Mouse (Mus musculus): ENCODE data around the gene Ccdc71. TPM values are rescaled to one million over a fixed set of nuclear protein-coding genes. Genes with fewer than 3 reads are reported as not detected.

The Ccdc71 gene
- polyA plus RNA-seq (2014; fragmentation: Nextera tagmentation; extraction: Ambion mirVana): 48.8 and 58.2 TPM in 2 replicates

DNA sequence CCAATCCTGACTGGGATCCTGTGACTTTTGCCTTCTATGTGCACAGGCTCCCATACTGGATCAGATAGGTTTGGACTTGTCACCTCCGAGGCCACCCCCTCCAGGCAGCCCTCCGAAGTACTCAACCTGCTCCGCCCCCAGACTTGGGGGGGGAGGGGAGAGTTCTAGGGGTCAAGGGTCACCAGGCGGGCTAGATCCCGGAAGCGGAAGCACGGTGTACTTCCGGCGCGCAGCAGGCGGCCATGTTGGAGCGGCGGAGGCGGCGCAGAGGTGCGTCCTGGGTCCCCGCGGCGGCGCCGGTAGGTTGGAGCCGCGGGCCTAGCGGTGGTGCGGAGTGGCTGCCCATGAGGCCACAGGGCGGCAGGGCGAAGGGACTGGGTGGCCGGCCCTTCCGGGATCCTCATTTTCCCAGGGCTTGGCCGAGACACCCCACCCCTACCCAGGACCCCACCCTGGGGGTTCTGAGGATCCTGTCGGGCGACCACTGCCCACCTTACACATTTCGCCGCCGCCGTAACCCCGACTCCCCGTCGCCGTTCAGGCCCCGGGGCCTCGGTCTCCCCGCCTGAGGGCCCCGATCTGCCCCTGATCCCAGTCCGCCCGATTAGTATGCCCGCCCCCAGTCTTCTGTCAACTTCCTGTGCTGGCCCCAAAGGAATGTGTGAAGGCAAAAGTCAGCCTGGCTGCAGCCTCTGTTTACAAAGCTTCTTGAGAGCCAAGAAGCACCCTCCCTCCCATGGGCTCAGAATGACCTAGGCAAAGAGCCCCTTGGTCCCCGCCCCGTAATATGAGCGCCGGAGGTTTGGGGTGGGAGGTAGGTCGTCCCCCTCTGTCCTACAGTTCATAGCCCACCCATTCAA is at the start of gene Ccdc71:
Gene Ccdc71, plus strand, starts transcription at position 209 of the 860 bp plus-strand sequence.
- Histone ChIP-seq H3K4me3 (replicated peaks; ENCODE audit: low read depth, low read length) (peak within 1 kb of the TSS; percentile 86), H3K9me3 (ENCODE audit: control insufficient read depth, low read length) (no peaks in the 10 kb centered on the region), H3K4me2 (ENCODE audit: low read length) (peak within 1 kb of the TSS; percentile 93), H3K27me3 (ENCODE audit: control insufficient read depth, insufficient read depth, low read length) (no peaks in the 10 kb centered on the region), H3K27ac (replicated peaks; ENCODE audit: low read depth, low read length) (peak within 1 kb of the TSS; percentile 79), H3K36me3 (ENCODE audit: control insufficient read depth, insufficient read depth, low read length) (peaks cover 27% of the 10 kb centered on the region), H3K4me1 (ENCODE audit: control insufficient read depth, insufficient read depth, low read length) (peaks cover 9% of the 10 kb centered on the region), H3K9ac (replicated peaks; ENCODE audit: low read length) (peak within 1 kb of the TSS; percentile 79)
- WGBS: under 1% methylated on average over 52 of the region's 52 CpGs
- peak; percentile 93 for DNase-seq
- ATAC-seq (ENCODE audit: low FRiP score, low TSS enrichment): peak; percentile 87

DNA sequence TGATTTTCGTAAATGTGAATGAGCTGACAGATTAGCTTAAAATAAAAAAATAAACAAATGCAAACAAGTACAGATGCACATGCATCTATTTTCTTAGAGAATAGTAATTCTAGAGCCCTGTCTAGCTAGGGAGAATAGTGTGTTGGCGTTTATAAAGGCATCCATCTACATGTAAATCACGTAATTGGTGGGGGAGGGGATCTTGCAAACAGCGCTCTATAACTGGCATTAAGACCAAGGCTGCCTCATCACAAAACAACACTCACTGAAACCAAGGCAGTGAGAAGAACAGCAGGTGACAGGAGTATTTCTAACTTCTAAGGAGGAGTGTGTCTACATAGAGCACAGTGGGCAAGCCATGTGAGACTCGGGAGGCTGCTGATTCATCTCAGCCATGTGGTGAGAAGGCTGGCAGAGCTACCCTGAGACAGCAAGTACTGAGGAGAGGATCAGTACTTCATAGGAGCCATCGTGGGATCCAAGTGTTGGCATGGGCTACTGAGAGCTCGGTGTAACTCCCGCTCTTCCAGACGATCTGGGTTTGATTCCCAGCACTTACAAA is 48.9 kb upstream of the Ccdc71 start:
- ATAC-seq (ENCODE audit: low FRiP score, low TSS enrichment) (no peak), DNase-seq (peak; percentile 24)
- H3K4me2 ChIP-seq (ENCODE audit: low read length): no peak overlapping the region

DNA sequence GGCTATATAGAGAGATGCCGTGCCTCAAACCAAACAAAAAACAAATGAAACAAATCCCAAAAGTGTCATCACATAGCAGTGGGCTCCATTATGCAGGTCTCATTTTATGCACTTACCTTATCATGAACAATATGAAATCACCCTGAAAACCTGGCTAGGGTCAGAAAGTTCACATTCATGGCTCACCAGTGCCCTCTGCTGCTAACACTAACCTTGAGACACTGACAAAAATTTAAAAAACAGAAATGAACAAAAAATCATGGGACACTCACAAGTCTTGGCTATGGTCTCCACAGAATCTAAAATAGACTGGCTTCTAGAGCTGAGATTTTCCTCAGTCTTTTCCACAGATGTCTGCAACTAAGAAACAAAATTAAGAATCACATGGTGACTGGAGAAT is 48.1 kb upstream of the Ccdc71 start:
- ATAC-seq (ENCODE audit: low FRiP score, low TSS enrichment) (no peak), DNase-seq (peak; percentile 38)
- H3K36me3 ChIP-seq (ENCODE audit: control insufficient read depth, insufficient read depth, low read length): no peaks in the 10 kb centered on the region
- no peak overlapping the region for H3K9ac ChIP-seq (replicated peaks; ENCODE audit: low read length)
- no peaks in the 10 kb centered on the region for H3K4me1 ChIP-seq (ENCODE audit: control insufficient read depth, insufficient read depth, low read length)
- H3K4me2 ChIP-seq (ENCODE audit: low read length): no peak overlapping the region
- H3K4me3 ChIP-seq (replicated peaks; ENCODE audit: low read depth, low read length): no peak overlapping the region
- no peaks in the 10 kb centered on the region for H3K27me3 ChIP-seq (ENCODE audit: control insufficient read depth, insufficient read depth, low read length)
- no peak overlapping the region for H3K27ac ChIP-seq (replicated peaks; ENCODE audit: low read depth, low read length)
- WGBS: 88% methylated on average over 1 of the region's 1 CpGs
- no peaks in the 10 kb centered on the region for H3K9me3 ChIP-seq (ENCODE audit: control insufficient read depth, low read length)

More for the DNA sequence above, 48.9 kb upstream of the Ccdc71 start:
- 83% methylated on average over 9 of the region's 9 CpGs for WGBS
- Histone ChIP-seq H3K4me1 (ENCODE audit: control insufficient read depth, insufficient read depth, low read length) (no peaks in the 10 kb centered on the region), H3K36me3 (ENCODE audit: control insufficient read depth, insufficient read depth, low read length) (no peaks in the 10 kb centered on the region), H3K27me3 (ENCODE audit: control insufficient read depth, insufficient read depth, low read length) (no peaks in the 10 kb centered on the region), H3K9me3 (ENCODE audit: control insufficient read depth, low read length) (no peaks in the 10 kb centered on the region), H3K9ac (replicated peaks; ENCODE audit: low read length) (no peak overlapping the region), H3K4me3 (replicated peaks; ENCODE audit: low read depth, low read length) (no peak overlapping the region), H3K27ac (replicated peaks; ENCODE audit: low read depth, low read length) (no peak overlapping the region)

DNA sequence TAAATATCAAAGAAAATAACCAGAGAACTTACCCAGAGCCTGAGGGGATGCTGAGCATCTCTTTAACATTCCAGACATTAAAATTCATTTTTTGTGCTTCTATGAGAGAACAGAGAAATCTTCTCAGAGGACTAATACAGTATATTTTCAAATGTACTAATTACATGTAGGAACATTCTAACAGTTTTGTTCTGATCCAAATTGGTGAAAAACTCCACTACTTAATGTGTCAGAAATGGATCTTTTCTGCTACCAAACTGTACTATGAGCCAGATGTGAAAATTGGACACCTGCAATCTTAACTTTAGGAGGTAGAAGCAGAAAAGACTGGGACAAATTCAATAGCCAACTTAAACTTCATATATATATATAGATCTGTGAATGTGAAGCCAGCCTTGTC is 31.9 kb upstream of the Ccdc71 start, which contains the start of gene Ccdc36:
Gene Ccdc36, minus strand, starts transcription at position 101 of the 400 bp plus-strand sequence.
- no peak within 1 kb of the TSS for H3K9ac ChIP-seq (replicated peaks; ENCODE audit: low read length)
- H3K27me3 ChIP-seq (ENCODE audit: control insufficient read depth, insufficient read depth, low read length): no peaks in the 10 kb centered on the region
- no peak for ATAC-seq (ENCODE audit: low FRiP score, low TSS enrichment)

DNA sequence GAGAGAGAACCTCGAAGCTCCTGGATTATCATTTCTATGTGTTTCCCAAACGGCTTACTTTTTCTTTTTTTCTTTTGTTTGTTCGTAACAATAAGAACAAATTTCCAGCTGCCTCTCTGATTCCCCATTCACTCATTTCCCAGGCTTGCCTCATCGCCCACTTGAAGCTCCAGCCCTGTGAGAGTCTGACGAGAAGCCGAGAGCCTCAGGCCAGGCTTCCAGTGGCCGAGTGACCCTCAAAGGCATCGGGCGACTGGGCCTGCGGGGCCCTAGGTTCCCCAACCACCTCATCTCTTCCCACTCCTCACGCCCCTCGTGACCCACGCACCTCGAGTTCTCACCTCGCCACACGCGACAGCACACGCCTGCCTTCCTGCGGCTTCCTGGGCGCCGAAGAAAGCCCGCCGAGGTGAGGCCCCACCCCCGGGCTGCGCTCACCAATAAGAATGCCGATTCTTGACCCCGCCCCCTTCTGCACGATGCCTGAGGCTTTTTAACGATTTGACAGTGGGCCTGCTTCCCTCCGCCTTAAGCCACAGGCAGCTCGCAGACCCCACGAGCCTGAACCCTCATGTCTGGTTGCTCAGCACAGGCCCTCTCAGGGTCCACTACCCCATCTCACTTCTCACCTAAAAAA is 28.8 kb upstream of the Ccdc71 start:
- H3K36me3 ChIP-seq (ENCODE audit: control insufficient read depth, insufficient read depth, low read length): no peaks in the 10 kb centered on the region
- peak; percentile 24; the same call in 1 of the 2 replicates for ATAC-seq (ENCODE audit: low FRiP score, low TSS enrichment)
- DNase-seq: peak; percentile 72
- H3K4me3 ChIP-seq (replicated peaks; ENCODE audit: low read depth, low read length): peak overlapping the region; percentile 20; the same call in 1 of the 2 replicates
- no peaks in the 10 kb centered on the region for H3K4me1 ChIP-seq (ENCODE audit: control insufficient read depth, insufficient read depth, low read length)
- no peak overlapping the region for H3K27ac ChIP-seq (replicated peaks; ENCODE audit: low read depth, low read length)
- H3K27me3 ChIP-seq (ENCODE audit: control insufficient read depth, insufficient read depth, low read length): no peaks in the 10 kb centered on the region
- H3K4me2 ChIP-seq (ENCODE audit: low read length): peak overlapping the region; percentile 46
- no peak overlapping the region; the same call in 1 of the 2 replicates for H3K9ac ChIP-seq (replicated peaks; ENCODE audit: low read length)
- no peaks in the 10 kb centered on the region for H3K9me3 ChIP-seq (ENCODE audit: control insufficient read depth, low read length)
- WGBS: 49% methylated on average over 32 of the region's 32 CpGs

More for the DNA sequence above, 31.9 kb upstream of the Ccdc71 start, which contains the start of gene Ccdc36:
- no peak within 1 kb of the TSS for H3K27ac ChIP-seq (replicated peaks; ENCODE audit: low read depth, low read length)
- no peak within 1 kb of the TSS for H3K4me3 ChIP-seq (replicated peaks; ENCODE audit: low read depth, low read length)
- DNase-seq: no peak
- no peaks in the 10 kb centered on the region for H3K36me3 ChIP-seq (ENCODE audit: control insufficient read depth, insufficient read depth, low read length)
- H3K9me3 ChIP-seq (ENCODE audit: control insufficient read depth, low read length): no peaks in the 10 kb centered on the region
- H3K4me2 ChIP-seq (ENCODE audit: low read length): no peak within 1 kb of the TSS
- no peaks in the 10 kb centered on the region for H3K4me1 ChIP-seq (ENCODE audit: control insufficient read depth, insufficient read depth, low read length)

DNA sequence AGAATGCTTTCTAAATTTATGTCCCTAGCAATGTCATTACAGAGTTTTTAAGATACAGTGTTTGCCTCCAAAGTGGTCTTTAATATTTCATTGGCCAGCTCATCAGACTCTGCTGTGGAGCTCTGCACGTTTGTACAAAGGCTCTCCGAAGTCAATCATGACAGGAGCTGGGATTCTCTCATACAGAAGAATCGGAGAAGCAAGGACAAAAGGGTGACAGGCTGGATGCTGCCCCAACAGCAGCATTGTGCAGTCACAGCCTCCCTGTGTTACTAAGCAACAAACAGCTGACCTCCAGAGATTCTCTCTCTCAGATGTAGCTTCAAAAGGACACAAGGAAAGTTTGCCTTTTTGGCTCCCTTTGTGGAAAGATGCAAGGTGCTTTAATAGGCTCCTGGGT is 24.1 kb upstream of the Ccdc71 start, which contains the start of gene BC048562:
Gene BC048562, plus strand, starts transcription at position 301 of the 400 bp plus-strand sequence.
- Histone ChIP-seq H3K36me3 (ENCODE audit: control insufficient read depth, insufficient read depth, low read length) (no peaks in the 10 kb centered on the region), H3K27me3 (ENCODE audit: control insufficient read depth, insufficient read depth, low read length) (no peaks in the 10 kb centered on the region), H3K4me1 (ENCODE audit: control insufficient read depth, insufficient read depth, low read length) (no peaks in the 10 kb centered on the region), H3K4me2 (ENCODE audit: low read length) (no peak within 1 kb of the TSS), H3K4me3 (replicated peaks; ENCODE audit: low read depth, low read length) (no peak within 1 kb of the TSS), H3K9ac (replicated peaks; ENCODE audit: low read length) (no peak within 1 kb of the TSS), H3K27ac (replicated peaks; ENCODE audit: low read depth, low read length) (peak within 1 kb of the TSS; percentile 32; the same call in 1 of the 2 replicates), H3K9me3 (ENCODE audit: control insufficient read depth, low read length) (no peaks in the 10 kb centered on the region)
- ATAC-seq (ENCODE audit: low FRiP score, low TSS enrichment): no peak
- DNase-seq: no peak
- WGBS: 12% methylated on average over 3 of the region's 3 CpGs

DNA sequence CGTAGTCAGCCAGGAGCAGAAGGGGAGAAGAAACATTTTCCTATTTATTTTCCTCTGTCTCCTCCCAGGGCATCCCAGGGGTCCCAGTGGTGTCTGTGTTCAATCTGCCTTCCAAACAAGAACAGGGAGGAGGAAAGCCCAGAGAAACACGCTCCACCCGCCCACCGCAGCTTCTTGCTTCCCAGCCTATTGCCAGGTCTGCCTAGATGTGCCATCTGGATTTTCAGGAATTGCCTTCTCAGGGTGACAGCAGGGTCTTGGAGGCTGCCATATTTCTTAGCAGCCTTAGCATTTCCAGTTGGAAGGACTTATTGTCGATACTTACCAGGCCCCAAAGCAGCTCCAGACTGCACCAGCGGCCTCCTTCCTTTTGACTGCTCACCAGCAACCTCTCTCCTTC is 21.2 kb upstream of the Ccdc71 start:
- no peak overlapping the region for H3K4me3 ChIP-seq (replicated peaks; ENCODE audit: low read depth, low read length)
- H3K9ac ChIP-seq (replicated peaks; ENCODE audit: low read length): no peak overlapping the region
- H3K4me1 ChIP-seq (ENCODE audit: control insufficient read depth, insufficient read depth, low read length): no peaks in the 10 kb centered on the region
- no peak overlapping the region for H3K27ac ChIP-seq (replicated peaks; ENCODE audit: low read depth, low read length)
- no peaks in the 10 kb centered on the region for H3K9me3 ChIP-seq (ENCODE audit: control insufficient read depth, low read length)
- H3K36me3 ChIP-seq (ENCODE audit: control insufficient read depth, insufficient read depth, low read length): no peaks in the 10 kb centered on the region
- H3K4me2 ChIP-seq (ENCODE audit: low read length): no peak overlapping the region
- WGBS: 68% methylated on average over 6 of the region's 6 CpGs
- DNase-seq (no peak), ATAC-seq (ENCODE audit: low FRiP score, low TSS enrichment) (no peak)
- H3K27me3 ChIP-seq (ENCODE audit: control insufficient read depth, insufficient read depth, low read length): no peaks in the 10 kb centered on the region

DNA sequence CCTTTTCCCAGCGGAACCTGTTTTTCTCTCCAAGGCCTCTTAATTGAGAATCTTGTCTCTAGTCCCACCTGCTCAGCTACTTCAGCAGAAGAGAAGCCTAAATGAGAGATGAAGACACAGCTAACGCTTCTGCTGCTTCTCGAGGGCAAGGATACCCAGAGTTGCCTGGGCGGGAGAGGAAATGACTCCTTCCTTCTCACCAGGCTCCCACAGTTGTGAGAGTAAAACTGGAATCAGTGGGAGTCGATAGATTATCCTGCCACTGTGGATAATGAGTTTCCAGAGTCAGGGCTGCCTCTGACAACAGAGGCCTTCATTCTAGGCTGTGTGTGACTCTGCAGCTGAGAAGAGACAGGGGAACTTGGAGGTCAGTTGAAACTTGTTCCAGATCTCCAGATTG is 19.8 kb upstream of the Ccdc71 start:
- H3K27ac ChIP-seq (replicated peaks; ENCODE audit: low read depth, low read length): no peak overlapping the region; the same call in 1 of the 2 replicates
- H3K4me2 ChIP-seq (ENCODE audit: low read length): no peak overlapping the region
- no peaks in the 10 kb centered on the region for H3K4me1 ChIP-seq (ENCODE audit: control insufficient read depth, insufficient read depth, low read length)
- no peak overlapping the region for H3K4me3 ChIP-seq (replicated peaks; ENCODE audit: low read depth, low read length)
- no peaks in the 10 kb centered on the region for H3K36me3 ChIP-seq (ENCODE audit: control insufficient read depth, insufficient read depth, low read length)
- H3K9ac ChIP-seq (replicated peaks; ENCODE audit: low read length): no peak overlapping the region
- H3K9me3 ChIP-seq (ENCODE audit: control insufficient read depth, low read length): no peaks in the 10 kb centered on the region
- no peaks in the 10 kb centered on the region for H3K27me3 ChIP-seq (ENCODE audit: control insufficient read depth, insufficient read depth, low read length)
- ATAC-seq (ENCODE audit: low FRiP score, low TSS enrichment) (no peak), DNase-seq (no peak)
- WGBS: 69% methylated on average over 5 of the region's 5 CpGs
